Mouse (Mus musculus) testis, postnatal 14 days (tissue): ENCODE measurements around the gene Shf.

Experiments
- DNase-seq: peaks from one replicate; pipeline ENCODE4 v3.0.0; 2021; ENCODE audit warnings: low spot score

Gene Shf

DNA sequence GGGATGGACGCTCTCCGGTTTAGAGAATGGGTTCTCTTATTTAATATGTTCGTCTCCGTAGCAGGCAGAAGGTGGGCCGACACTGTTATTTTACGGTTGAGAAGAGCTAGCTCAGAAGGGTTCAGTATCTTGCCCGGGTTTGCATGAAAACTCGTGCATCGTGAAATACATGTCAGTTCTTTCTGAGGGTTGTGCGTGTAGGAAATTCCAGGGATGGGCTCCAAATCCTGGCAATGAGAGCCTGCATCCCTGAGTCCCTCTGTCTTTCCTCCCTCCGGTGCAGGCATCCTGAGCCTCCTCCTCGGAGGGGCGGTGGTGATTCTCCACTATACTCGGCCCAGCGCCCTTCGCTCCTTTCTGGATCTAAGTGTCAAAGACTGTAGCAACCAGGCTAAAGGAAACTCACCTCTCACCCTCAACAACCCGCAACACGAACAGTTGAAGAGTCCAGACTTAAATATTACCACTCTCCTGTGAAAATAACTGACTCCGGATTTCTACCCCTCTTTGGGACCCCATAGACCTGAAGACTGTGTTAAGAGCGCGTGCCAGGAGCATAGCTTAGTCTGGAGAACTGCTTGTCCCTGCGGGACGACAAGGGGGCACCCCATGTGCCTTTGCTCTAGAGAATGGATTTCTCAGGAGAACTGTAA is 66.9 kb downstream of the Shf start:
- no peak for DNase-seq

DNA sequence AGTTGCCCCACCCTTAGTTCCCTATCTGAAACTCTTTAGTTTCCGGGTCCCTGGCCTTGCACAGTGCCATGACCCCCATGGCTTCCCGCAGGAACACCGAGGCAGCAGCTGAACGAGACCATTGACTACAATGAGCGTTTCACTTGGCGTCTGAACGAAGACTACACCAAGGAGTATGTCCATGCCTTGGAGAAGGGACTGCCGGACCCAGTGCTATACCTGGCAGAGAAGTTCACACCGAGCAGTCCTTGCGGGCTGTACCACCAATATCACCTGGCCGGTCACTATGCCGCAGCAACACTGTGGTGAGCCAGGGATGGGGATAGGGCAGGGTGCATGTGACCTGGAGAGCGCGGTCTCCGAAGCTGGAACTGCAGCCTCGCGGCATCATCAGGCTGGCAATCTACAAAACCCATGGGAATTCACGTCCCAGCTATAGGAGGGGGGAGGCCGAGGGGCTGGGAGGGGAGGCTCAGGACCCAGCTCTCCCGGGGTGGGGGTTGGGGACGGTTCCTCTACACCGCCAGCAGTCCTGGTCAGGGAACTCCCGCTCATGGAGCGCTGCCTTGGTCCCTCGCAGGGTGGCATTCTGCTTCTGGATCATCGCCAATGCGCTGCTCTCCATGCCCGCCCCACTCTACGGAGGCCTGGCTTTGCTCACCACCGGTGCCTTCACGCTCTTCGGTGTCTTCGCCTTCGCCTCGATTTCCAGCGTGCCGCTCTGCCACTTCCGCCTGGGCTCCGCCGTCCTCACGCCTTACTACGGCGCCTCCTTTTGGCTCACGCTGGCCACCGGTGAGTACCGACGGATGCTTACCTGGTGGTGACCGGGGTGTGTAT is 67.7 kb downstream of the Shf start:
- no peak for DNase-seq

DNA sequence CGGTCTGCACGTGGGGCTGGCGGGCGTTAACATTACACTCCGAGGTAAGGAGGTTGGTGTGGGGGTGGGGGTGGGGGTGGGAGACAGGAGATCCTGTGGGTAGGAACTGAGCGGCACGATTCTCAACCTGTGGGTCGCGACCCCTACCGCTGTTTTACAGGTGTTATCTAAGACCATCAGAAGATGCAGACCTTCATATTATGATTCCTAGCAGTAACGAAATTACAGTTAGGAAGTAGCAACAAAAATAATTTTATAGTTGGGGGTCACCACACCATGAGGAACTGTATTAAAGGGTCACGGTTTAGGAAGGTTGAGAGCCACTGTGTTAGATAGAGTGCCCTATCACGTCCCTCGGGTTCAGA is 68.3 kb downstream of the Shf start:
- no peak for DNase-seq

DNA sequence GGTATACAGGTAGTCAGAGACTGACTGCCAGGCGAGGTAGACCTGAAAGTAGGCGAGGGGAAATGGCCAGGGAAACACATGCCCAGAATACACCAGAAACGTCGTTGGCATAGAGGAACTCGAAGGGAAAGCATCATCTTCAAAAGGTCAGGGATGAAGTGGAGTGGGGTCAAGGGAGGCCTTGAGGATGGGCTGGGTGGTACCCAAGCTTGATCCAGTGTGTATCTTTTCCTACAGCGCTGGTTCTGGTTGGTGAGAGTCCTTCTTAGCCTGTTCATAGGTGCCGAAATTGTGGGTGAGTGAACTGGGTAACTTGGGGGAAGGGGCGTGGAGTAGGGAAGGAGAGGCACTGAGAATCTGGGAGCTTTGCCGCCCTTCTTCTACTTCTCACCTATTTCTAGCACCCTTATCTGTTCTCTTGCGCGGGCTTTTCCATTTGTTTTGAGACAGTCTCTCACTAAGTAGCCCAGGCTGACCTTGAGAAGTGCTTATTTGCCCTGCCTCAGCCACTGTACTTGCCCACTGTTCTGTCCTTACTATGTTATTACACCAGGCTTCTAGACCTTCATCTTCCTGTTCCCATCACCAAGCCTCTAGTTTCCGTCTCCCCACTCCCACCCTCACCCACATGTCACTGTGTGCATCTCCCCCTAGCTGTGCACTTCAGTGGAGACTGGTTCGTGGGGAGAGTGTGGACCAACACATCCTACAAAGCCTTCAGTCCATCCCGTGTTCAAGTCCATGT is 68.9 kb downstream of the Shf start:
- DNase-seq: no peak
